Mouse (Mus musculus) CH12F3 (cell line): ENCODE results near the gene Eps15.

Experiments
- in situ Hi-C: fragments of 300-500 bp; cut with MboI; formaldehyde crosslinking; loops from 2 replicates; pipeline ENCODE4 v1.14.3; 2020; ENCODE audit warnings: low sequenced_read_pairs

The Eps15 gene

GRCm38 (mm10) chr4:109279689-109280458, at the start of gene Eps15:
Gene Eps15, plus strand, starts transcription at chr4:109280268.
- in situ Hi-C loops: no loop called here

- in situ Hi-C loops: no loop called here
Measured at GRCm38 (mm10) chr4:109234185-109234584, 45.9 kb upstream of the Eps15 start, which contains the start of gene Calr4. Gene Calr4, plus strand, starts transcription at chr4:109234485.

DNA sequence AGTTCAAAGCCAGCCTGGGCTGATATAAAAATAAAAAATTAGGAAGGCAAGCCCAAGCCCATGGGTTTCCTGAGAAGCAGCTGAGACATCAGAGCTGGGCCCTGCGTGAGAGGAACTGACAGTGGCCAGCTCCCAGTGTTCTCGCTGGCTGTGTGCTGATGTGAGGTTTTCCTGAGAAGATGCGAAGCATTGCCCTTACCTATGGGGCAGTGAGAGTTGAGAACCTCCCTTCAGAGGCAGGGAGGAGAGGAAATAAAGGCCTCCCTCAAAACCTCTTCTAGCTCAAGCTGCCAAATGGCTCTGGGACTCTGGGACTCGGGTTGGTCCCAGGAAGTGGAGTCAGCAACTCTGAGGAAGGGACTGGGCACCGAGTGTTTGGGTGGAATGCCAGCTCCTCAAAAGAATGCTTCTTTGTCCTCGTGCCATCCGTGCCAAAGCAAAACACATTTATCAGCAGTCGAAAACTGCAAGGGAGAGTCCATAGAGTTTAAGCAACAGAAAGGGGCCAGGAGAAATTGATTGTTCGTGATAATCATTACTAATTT, 45.2 kb upstream of the Eps15 start:
- in situ Hi-C loops: no loop called here

DNA sequence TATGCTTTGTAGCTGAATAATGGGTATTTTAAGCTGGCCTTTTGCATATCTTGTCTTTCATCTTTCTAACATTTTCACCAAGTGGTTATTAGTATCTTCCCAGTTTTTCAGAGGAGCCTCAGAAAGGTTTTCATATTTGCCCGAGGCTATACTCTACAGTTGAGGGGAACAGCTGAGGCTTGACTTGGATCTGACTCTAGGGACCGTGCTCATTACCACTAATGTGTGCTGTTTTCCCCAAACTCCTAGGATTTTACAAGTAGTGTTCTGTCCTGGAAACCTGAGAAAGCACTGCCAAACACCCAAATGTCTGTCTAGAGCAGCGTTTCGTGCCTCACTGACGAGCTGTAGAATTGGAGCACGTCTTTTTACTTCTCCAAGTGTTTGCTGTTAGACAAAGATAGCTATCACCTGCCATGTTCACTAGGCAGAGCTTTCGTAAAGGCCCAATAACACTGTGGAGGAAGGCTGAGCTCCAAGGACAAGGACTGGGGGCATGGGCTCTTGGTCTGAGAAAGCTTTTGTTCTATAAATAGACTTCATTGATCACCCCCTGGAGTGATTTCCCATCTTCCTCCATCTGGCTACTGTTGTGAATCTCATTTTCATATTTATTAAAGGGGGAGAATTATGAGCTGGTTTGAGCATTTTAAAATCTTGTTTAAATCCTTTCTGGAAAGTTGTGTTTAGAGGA, 43.7 kb upstream of the Eps15 start:
- in situ Hi-C loops: no loop called here

DNA sequence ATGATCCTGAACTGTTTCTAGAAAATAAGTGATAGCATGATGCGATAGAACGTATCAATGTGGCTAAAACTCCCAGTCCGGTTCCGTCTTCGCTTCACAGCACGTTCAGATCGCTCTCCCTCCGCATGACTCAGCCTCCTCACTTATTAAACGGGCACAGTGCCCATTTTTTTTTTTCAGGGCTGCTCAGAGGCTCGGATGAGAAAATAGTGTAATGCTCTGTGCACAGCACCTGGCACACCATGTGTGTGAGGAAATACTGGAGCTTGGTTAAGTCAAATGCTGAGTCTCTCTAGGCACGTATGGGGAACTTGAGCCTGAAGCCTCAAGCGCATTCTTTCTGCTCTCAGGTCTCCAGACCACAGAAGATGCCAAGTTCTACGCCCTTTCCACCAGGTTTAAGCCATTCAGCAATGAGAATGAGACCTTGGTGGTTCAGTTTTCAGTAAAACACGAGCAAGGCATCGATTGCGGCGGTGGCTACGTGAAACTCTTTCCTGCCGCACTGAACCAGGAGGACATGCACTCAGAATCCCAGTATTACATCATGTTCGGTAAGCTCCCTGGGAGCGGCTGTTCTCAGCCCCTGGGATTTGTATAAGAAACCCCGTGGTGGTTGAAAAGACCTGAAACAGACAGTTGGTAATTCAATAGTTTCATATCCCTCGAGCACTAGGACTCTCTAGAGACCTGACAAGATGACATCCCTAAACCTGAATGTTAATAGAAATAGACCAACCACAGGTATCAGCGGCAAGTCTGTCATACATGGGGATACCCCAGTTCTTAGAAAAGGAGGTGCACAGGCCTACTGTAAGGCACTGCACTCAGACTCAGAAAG, 41.4 kb upstream of the Eps15 start:
- in situ Hi-C loops: no loop called here

GRCm38 (mm10) chr4:109241221-109241620, 38.8 kb upstream of the Eps15 start:
- in situ Hi-C loops: no loop called here

DNA sequence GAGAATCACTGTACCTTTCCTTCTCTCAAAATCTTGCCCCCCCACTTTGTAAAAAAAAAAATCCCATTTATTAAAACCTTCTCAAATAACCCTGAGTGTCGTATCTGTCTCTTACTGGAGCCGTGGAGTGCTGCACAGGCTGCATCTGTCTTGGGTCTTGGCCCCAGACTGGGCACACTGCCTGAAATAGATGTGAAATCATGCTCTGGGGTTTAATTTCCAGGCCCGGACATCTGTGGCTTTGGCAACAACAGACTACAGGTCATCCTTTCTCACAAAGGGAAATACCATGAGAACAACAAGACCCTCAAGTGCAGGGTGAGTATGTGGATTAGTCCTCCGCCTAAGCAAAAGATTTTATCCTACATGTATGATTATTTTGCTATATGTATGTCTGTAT, 38.1 kb upstream of the Eps15 start:
- in situ Hi-C loops: no loop called here

DNA sequence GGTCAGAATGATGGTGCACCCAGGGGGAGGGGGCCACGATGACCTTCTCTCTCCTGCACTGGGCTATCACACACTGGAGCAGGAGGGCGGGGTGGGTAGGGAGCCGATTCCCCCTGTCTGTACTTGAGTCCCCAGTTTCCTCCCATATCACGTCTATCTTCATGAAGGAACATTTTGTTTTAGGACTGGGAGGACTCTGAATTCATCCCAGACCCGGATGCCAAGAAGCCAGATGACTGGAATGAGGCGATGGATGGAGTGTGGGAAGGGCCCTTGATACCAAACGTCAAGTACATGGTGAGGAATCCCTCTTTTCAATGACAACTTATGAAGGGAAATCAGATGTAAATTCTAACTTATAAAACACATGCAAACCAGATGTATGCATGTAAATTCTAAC, 35.6 kb upstream of the Eps15 start:
- in situ Hi-C loops: no loop called here

DNA sequence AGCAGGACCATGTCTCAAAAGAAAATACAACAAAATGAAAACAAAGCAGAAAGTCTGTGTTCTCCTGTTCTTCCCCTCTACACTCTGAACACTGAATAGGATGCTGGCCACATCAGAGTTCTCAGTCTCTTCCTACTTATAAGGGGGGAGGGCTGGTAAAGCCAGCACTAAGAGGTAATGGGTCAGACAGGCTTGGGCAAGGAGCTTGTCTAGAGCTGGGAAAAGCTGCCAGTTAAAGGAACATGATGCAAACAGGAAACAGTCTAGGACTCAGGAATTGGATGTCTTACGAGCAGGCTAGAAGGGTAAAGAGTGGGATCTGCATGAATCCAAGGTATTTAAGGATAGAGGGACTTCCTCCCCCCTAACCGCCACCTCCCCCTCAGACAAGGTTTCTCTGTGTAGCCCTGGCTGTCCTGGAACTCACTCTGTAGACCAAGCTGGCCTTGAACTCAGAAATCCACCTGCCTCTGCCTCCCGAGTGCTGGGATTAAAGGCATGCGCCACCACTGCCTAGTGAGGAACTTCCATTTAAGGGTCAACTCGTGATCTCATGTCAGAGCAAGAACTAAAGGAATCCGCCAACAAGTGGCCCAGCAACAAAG, 35.0 kb upstream of the Eps15 start:
- in situ Hi-C loops: no loop called here

DNA sequence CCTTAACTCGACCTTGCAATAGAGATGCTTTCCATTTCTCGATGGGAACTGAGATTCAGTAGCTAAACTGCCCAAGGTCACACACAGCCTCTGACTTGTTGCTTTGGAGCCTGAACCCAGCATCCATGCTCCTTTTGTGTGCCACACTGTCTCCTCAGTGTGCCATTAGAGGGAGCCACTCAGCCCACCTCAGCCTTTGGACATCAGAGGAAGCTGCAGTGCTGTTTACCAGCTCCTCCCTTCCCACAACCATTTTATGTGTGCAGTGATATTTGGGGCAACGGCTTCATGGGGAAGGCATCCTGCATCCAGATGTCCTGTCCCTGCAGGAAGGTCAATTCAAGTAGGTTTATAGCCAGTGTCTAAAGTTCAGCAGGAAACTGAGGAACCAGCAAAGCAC, 28.5 kb upstream of the Eps15 start:
- in situ Hi-C loops: no loop called here

- in situ Hi-C loops: no loop called here
Measured at GRCm38 (mm10) chr4:109252199-109252598, 27.9 kb upstream of the Eps15 start.

GRCm38 (mm10) chr4:109253664-109254151, 26.4 kb upstream of the Eps15 start:
- in situ Hi-C loops: no loop called here

- in situ Hi-C loops: no loop called here
Measured at GRCm38 (mm10) chr4:109254511-109254910, 25.6 kb upstream of the Eps15 start.

GRCm38 (mm10) chr4:109255321-109255720, 24.7 kb upstream of the Eps15 start:
- in situ Hi-C loops: no loop called here

GRCm38 (mm10) chr4:109255727-109256417, 24.2 kb upstream of the Eps15 start:
- in situ Hi-C loops: no loop called here

DNA sequence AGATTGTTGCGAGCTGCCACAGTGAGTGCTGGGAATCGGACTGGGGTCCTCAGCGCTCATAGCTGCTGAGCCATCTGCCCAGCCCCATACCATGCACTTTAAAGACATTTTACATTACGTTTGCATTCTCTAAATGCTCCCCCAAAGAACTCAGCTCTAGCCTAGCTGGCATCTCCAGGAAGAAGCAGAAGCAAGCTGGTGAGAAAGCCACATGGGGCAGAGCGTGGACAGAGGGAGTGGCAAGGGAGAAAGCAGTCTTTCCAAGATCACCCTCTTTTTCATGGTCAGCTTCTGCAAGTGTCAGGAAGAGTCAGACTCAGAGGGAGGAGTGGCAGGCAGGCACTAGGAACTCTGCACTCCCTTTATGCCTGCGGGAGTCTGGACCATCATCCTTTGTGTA, 23.3 kb upstream of the Eps15 start:
- in situ Hi-C loops: no loop called here

DNA sequence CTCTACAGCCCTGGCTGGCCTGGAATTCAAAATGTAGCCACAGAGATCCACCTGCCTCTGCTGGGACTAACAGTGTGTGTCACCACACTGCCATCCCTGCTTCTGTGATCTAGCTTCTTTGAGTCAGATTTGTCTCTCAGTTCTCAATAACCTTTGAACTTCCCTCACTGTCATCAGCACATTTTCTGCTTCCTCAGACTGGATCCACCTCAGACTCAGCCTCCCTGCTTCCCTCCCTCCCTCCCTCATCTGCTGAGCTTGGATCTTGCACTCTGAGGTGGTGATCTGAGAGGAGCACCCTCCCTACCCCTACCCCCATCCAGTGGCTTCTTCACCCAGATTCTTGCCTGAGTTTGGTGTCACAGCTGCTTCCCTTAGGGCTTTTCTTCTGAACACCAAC, 22.4 kb upstream of the Eps15 start:
- in situ Hi-C loops: no loop called here

- in situ Hi-C loops: no loop called here
Measured at GRCm38 (mm10) chr4:109262068-109262467, 18.0 kb upstream of the Eps15 start.

- in situ Hi-C loops: no loop called here
Measured at GRCm38 (mm10) chr4:109266056-109266455, 14.0 kb upstream of the Eps15 start.

DNA sequence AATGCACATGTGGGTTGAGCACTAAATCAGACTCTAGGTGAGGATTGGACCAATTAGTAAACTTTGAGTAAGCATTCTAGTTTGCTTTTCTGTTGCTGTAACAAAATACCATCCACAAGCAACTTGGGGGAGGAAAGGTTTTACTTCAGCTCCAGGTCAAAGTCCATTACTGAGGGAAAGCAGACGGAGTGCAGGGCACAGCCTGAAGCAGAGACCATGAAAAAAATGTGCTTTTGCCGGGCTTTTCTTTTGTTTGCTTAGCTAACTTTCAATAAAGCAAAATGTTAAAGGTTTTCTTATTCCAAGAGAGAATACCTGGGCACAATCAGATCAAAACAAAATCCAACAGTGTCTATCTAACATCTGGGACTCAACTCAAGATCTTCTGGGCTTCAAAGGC, 13.3 kb upstream of the Eps15 start:
- in situ Hi-C loops: no loop called here
